Mouse (Mus musculus): Measurements from ENCODE around the gene Cenpx. TPM values are rescaled to one million over a fixed set of nuclear protein-coding genes. Genes with fewer than 3 reads are reported as not detected.
A peak's percentile ranks its signal among the peaks of the same experiment; 100 is the strongest.
"Not testable (repeated sequence)": the region's sequence is repeated elsewhere in the genome, so short reads cannot be mapped to it uniquely, and the experiment has no call there.

Gene Cenpx
- polyA plus RNA-seq (2016; fragmentation: Nextera tagmentation; extraction: Ambion mirVana) = 122 and 123 TPM in 2 replicates

DNA sequence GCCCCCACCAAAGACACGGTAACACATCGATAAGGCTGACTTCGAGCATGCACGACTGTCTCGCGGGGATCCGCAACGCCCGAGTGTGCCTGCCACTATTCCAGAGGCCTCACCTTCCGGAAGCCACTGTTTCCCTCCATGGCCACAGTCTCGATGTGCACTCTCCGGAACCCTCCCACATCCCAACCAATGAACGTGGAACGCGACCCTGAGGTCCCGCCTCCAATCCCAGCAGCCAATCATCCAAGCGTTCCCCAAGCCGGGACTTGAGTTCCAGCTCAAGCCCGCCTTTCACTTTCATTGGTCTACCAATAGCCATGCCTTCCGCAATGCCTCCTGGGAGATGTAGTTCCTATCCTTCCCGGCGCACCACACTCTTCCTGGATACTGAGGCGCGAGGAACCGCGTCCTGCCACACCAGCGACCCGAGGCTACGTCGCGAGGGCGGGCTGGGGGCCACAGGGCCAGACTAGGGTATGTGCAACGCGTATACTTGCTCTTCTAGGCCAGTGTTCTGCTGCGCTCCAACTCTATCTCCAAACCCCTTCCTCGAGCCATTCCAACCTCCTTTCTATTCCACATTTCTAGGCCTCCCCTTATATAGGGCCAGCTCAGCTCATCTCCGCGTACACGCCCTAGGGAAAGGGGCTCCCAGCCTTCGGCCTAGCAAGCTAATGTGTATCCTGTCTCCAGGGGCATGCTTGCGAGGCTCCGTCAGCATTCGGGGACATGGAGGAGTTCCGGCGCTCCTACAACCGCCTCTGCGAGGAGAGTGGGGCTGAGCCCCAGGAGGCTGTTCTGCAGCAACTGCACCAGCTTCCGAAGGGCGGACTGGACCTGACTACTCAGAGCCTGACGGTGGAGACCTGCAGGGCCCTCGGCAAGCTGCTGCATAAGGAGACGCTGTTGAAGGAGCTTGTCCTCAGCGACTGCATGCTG, at the start of gene Cenpx, which contains the start of gene Lrrc45:
Cenpx (minus strand) TSS at position 159 of the 939 bp plus-strand sequence.
Lrrc45 (plus strand) TSS at position 346 of the 939 bp plus-strand sequence.
- peaks cover 63% of the 10 kb centered on the region for H3K4me1 ChIP-seq
- DNase-seq (ENCODE audit: low spot score) = peak; percentile 92
- peaks cover 67% of the 10 kb centered on the region for H3K36me3 ChIP-seq
- no peaks in the 10 kb centered on the region for H3K9me3 ChIP-seq (replicated peaks)
- peak within 1 kb of the TSS; percentile 70 for H3K4me3 ChIP-seq
- H3K27me3 ChIP-seq (ENCODE audit: low read depth, poor library complexity, severe bottlenecking) = no peaks in the 10 kb centered on the region
- WGBS = 4% methylated on average over 53 of the region's 53 CpGs
- peak within 1 kb of the TSS; percentile 81 for H3K27ac ChIP-seq

DNA sequence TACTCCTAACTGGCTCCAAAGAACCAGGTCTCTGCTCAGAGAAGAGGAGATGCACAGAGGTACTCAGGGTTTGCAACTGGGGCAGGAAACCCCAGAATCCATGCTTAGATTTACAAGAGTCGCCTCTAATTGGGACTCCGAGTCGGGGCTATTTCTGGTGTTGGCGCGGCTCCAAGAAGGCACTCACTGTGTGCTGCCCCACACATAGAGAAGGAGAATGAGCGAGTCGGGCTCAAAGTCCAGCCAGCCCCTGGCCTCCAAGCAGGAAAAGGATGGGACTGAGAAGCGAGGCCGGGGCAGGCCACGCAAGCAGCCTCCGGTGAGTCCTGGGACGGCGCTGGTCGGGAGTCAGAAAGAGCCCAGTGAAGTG, 49.1 kb upstream of the Cenpx start, which contains the start of gene Hmga1b:
Hmga1b (plus strand) TSS at position 123 of the 370 bp plus-strand sequence.
- H3K9me3 ChIP-seq (replicated peaks); H3K4me1 ChIP-seq; H3K36me3 ChIP-seq; DNase-seq (ENCODE audit: low spot score); H3K4me3 ChIP-seq: not testable (repeated sequence)
- Histone ChIP-seq H3K27me3 (ENCODE audit: low read depth, poor library complexity, severe bottlenecking) (peaks cover 32% of the 10 kb centered on the region), H3K27ac (peak within 1 kb of the TSS; percentile 9; the same call in 1 of the 2 replicates)
- WGBS = 20% methylated on average over 14 of the region's 14 CpGs

DNA sequence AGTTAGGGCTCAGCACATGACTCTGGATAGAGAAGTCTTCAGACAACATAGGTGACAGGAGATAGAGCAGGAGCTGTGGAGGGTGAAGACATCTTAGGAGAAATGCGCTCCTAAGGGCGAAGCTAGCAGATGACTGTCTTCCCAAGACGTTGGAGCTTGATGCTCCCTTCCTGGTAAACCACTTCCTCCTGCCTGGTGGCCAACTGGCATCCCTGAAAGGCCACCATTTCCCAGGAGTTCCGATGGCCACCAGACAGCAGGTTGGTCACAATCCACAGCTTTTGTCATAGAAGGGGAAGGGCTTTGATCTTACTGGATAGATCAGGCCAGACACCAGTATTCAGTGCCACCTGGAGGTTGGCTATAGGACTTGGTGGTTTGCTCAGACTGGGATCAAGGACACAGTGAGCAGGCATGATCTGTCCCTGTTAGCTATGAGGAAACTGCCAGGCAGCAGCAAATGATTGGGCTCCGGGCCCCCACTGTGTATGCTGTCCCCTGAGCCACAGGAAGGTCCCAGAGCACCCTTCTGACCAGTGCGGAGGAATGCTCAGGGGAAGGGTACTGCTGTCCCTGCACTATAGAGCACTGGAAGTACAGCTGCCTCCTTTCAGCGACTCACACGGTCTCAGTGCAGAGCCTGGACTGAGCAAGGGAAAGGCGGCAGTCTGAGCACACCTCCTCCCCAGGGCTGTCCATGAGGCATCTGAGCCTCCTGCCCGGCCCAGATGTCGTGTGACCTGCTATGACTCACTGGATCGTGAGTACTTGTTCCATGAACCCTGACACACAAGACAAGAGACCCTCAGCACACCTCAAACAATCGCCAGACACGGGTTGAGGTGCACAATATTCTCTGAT, 48.5 kb upstream of the Cenpx start:
- no peaks in the 10 kb centered on the region for H3K36me3 ChIP-seq
- no peak overlapping the region for H3K4me3 ChIP-seq
- H3K27me3 ChIP-seq (ENCODE audit: low read depth, poor library complexity, severe bottlenecking) = peaks cover 32% of the 10 kb centered on the region
- DNase-seq (ENCODE audit: low spot score) = no peak
- peak overlapping the region; percentile 9; the same call in 1 of the 2 replicates for H3K27ac ChIP-seq
- 0 out of 2 replicates have a peak, but pooled peaks cover 5% of the 10 kb centered on the region for H3K4me1 ChIP-seq
- WGBS = 76% methylated on average over 14 of the region's 14 CpGs
- peaks cover 8% of the 10 kb centered on the region; the same call in 1 of the 2 replicates for H3K9me3 ChIP-seq (replicated peaks)

GRCm38 (mm10) chr11:120760236-120760635, 46.7 kb upstream of the Cenpx start:
- H3K4me1 ChIP-seq = 0 out of 2 replicates have a peak, but pooled peaks cover 5% of the 10 kb centered on the region
- no peak for DNase-seq (ENCODE audit: low spot score)
- peaks cover 8% of the 10 kb centered on the region; the same call in 1 of the 2 replicates for H3K9me3 ChIP-seq (replicated peaks)
- no peak overlapping the region for H3K27ac ChIP-seq
- WGBS = 90% methylated on average over 9 of the region's 9 CpGs
- H3K27me3 ChIP-seq (ENCODE audit: low read depth, poor library complexity, severe bottlenecking) = peaks cover 26% of the 10 kb centered on the region
- no peak overlapping the region for H3K4me3 ChIP-seq
- H3K36me3 ChIP-seq = no peaks in the 10 kb centered on the region

- Histone ChIP-seq H3K27me3 (ENCODE audit: low read depth, poor library complexity, severe bottlenecking) (no peaks in the 10 kb centered on the region), H3K4me1 (peaks cover 17% of the 10 kb centered on the region), H3K27ac (no peak overlapping the region), H3K9me3 (replicated peaks) (no peaks in the 10 kb centered on the region), H3K4me3 (no peak overlapping the region), H3K36me3 (no peaks in the 10 kb centered on the region)
- DNase-seq (ENCODE audit: low spot score) = no peak
- WGBS = 83% methylated on average over 4 of the region's 4 CpGs
Observed at GRCm38 (mm10) chr11:120751606-120752005, 38.1 kb upstream of the Cenpx start.

DNA sequence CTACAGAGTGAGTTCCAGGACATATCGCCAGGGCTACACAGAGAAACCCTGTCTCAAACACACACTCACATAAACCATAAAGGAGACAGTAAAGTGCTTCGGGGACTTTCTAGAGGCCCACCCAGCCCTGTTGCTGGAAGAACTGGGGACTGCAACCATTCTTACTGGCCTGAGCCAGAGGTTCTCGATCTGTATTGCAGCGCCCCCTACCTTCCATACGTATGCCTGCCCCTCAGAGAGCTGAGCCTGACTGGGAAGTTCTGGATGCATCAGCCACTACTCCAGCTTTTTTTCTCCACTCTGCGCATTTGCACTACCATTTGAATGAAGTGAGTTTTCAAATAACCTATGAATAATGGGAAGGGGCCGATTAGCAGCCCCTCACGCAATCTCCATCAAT, 35.9 kb upstream of the Cenpx start:
- peaks cover 17% of the 10 kb centered on the region for H3K4me1 ChIP-seq
- no peak for DNase-seq (ENCODE audit: low spot score)
- H3K36me3 ChIP-seq = no peaks in the 10 kb centered on the region
- no peaks in the 10 kb centered on the region for H3K9me3 ChIP-seq (replicated peaks)
- no peak overlapping the region for H3K4me3 ChIP-seq
- 65% methylated on average over 8 of the region's 8 CpGs for WGBS
- H3K27ac ChIP-seq = no peak overlapping the region
- H3K27me3 ChIP-seq (ENCODE audit: low read depth, poor library complexity, severe bottlenecking) = no peaks in the 10 kb centered on the region

DNA sequence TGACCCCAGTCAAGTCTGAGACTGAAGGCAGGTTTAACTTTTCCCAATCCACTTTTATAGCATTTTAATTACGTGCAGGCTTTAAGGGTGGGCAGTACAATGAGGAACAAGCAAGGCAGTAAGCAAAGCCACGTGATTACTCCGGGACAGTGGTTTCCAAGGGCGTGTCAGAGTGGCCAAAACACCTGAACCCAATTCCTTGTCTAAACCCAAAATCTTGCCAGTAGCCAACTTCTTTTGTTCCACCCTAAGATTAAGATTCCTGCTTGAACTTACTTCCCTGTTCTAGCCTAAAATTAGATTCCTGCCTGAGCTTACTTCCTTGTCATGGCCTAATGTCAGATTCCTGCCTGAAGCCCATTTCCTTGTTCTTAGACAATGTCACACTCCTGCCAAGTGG, 34.4 kb upstream of the Cenpx start:
- Histone ChIP-seq H3K9me3 (replicated peaks) (no peaks in the 10 kb centered on the region), H3K27me3 (ENCODE audit: low read depth, poor library complexity, severe bottlenecking) (no peaks in the 10 kb centered on the region), H3K4me3 (no peak overlapping the region), H3K4me1 (peaks cover 17% of the 10 kb centered on the region), H3K27ac (no peak overlapping the region), H3K36me3 (no peaks in the 10 kb centered on the region)
- no peak for DNase-seq (ENCODE audit: low spot score)
- WGBS = 54% methylated on average over 4 of the region's 4 CpGs

DNA sequence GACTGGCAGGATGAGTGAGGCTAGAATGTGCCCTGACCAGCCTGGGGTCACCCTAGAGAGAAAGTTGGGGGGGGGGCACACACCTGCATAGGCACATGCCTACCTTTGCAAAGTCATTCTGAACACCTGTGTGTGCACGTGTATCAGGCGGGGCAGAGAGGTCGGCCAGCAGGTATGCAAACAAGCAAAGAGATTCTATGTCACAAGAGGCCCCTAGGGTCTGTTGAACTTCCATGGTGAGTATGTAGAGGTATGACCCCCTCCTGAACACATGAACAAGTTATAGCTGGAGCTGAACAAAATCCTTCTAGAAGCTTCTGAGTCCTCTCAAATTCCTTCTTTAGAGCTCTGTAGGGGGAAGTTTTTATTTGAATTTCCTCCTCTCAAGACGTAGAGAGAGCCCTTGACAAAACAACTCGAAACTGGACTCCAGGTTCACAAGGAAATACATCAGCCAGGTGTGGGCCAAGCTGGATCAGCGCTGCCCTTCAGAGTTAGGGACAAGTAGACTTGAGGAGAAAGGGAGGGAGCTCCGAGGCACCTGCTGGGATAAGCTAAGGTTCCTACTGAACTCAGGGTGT, 30.7 kb upstream of the Cenpx start:
- WGBS = 77% methylated on average over 7 of the region's 7 CpGs
- Histone ChIP-seq H3K4me3 (no peak overlapping the region), H3K4me1 (peaks cover 17% of the 10 kb centered on the region), H3K9me3 (replicated peaks) (no peaks in the 10 kb centered on the region), H3K27ac (no peak overlapping the region), H3K27me3 (ENCODE audit: low read depth, poor library complexity, severe bottlenecking) (no peaks in the 10 kb centered on the region), H3K36me3 (no peaks in the 10 kb centered on the region)
- DNase-seq (ENCODE audit: low spot score) = no peak

DNA sequence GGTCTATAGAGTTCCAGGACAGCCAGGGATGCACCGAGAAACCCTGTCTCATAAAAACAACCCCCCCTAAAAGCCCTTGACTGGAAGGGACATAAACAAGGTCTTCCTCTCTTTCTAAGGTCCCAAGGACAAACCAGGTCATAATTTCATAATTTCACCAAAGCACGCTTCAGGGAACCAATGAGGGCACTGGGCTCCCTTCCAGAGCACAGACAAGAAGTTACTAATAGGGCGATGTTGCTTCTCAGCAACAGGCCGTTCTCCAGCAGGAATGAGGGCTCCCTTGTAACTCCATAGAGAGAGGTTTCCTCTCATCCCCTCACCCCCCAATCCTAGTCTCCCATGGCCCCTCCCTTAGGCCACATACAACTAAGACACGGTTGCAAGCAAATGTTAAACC, 27.4 kb upstream of the Cenpx start:
- Histone ChIP-seq H3K4me1 (no peaks in the 10 kb centered on the region), H3K9me3 (replicated peaks) (no peaks in the 10 kb centered on the region), H3K36me3 (no peaks in the 10 kb centered on the region), H3K27ac (no peak overlapping the region), H3K27me3 (ENCODE audit: low read depth, poor library complexity, severe bottlenecking) (no peaks in the 10 kb centered on the region), H3K4me3 (no peak overlapping the region)
- WGBS = 93% methylated on average over 5 of the region's 5 CpGs
- DNase-seq (ENCODE audit: low spot score) = no peak

DNA sequence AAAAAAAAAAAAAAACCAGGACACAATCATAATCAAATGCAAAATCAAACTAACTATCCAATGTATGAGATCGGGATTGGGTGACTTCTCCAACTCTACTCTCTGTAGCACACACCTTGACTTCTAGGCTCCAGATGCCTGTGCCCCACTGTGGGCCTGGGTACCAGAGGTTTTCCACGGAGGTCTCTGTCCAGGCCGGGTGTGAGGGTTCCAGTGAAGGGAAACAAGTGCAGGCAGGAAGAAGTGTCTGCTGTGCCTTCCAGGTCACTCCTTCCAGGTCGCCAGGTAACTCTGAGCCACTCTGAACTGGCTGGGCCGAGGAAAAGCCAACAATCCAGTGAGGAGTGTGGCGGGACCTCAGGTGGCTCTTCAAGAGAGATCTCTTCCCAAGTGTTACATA, 22.9 kb upstream of the Cenpx start:
- Histone ChIP-seq H3K27ac (no peak overlapping the region), H3K27me3 (ENCODE audit: low read depth, poor library complexity, severe bottlenecking) (no peaks in the 10 kb centered on the region), H3K36me3 (no peaks in the 10 kb centered on the region), H3K4me1 (0 out of 2 replicates have a peak, but pooled peaks cover 2% of the 10 kb centered on the region), H3K4me3 (no peak overlapping the region), H3K9me3 (replicated peaks) (no peaks in the 10 kb centered on the region)
- no peak for DNase-seq (ENCODE audit: low spot score)
- WGBS = 79% methylated on average over 6 of the region's 6 CpGs

DNA sequence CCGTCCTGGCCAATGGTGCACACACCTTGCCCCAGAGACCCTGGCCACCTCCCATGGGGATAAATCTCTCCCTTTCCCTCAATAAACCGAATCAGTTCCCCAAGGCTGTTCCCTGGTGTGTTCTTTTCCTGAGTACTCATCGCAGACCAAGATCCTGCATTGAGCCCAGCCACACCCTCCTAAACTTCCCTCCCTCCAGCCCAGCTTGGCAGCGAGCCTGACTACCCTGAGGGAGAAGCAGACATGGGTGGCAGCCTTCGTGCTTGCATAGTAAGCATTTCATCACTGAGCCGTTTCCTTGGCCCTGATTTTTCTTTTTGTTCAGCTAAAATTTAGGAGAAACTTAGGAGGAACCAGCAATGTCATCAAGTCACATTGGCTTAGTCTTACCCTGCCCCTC, 20.0 kb upstream of the Cenpx start:
- no peak overlapping the region for H3K27ac ChIP-seq
- H3K4me3 ChIP-seq = no peak overlapping the region
- H3K27me3 ChIP-seq (ENCODE audit: low read depth, poor library complexity, severe bottlenecking) = peaks cover 13% of the 10 kb centered on the region
- 76% methylated on average over 6 of the region's 6 CpGs for WGBS
- no peaks in the 10 kb centered on the region for H3K9me3 ChIP-seq (replicated peaks)
- H3K4me1 ChIP-seq = peaks cover 12% of the 10 kb centered on the region
- no peak for DNase-seq (ENCODE audit: low spot score)
- no peaks in the 10 kb centered on the region for H3K36me3 ChIP-seq

DNA sequence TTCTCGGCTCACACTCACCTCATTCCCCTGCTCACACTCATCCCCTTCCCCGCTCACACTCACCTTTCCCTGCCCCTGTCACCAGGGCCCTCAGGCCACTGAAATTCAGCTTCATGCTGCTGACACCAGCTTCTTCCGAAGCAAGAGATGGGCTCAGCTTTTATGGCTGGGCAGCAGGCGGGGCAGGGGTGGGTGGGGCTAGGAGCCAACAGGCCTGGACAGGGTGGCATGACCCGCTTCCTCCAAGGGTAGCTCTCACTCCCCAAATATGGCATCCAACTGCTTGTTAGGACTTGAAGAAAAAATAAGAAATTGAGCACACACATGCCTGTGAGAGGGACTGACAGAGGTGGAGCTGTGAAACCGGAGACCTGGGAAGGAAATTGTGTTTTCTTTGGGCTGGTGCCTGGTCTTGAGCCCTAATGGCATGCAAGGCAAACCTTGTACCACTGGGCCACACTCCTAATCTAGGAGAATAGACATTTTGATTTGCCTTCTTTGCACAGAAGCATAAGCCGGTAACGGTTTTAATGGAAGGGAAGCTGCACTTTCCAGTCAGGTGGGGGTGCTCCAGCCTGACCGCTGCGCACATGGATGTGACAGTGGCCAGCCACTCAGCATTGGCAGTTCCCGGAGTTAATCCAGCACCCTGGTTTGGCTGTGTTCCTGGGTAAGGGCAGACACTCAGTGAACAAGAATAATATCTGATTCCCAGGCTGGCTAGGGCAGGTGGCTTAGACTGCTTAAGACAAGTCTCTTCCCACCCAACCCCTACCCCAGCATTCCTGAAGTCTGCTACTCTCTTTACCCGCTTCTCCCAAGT, 18.5 kb upstream of the Cenpx start, which contains the start of gene Cbr2:
Cbr2 (minus strand) TSS at position 257 of the 823 bp plus-strand sequence.
- DNase-seq (ENCODE audit: low spot score) = no peak
- WGBS = 74% methylated on average over 12 of the region's 12 CpGs
- no peak within 1 kb of the TSS for H3K4me3 ChIP-seq
- no peaks in the 10 kb centered on the region for H3K9me3 ChIP-seq (replicated peaks)
- peaks cover 16% of the 10 kb centered on the region for H3K27me3 ChIP-seq (ENCODE audit: low read depth, poor library complexity, severe bottlenecking)
- peaks cover 14% of the 10 kb centered on the region for H3K4me1 ChIP-seq
- no peaks in the 10 kb centered on the region for H3K36me3 ChIP-seq
- H3K27ac ChIP-seq = no peak within 1 kb of the TSS
